Mouse (Mus musculus): ENCODE measurements around the gene Gdi1.
A peak's percentile ranks its signal among the peaks of the same experiment; 100 is the strongest.
"Not testable (repeated sequence)": the region's sequence is repeated elsewhere in the genome, so short reads cannot be mapped to it uniquely, and the experiment has no call there.

Gdi1 gene

DNA sequence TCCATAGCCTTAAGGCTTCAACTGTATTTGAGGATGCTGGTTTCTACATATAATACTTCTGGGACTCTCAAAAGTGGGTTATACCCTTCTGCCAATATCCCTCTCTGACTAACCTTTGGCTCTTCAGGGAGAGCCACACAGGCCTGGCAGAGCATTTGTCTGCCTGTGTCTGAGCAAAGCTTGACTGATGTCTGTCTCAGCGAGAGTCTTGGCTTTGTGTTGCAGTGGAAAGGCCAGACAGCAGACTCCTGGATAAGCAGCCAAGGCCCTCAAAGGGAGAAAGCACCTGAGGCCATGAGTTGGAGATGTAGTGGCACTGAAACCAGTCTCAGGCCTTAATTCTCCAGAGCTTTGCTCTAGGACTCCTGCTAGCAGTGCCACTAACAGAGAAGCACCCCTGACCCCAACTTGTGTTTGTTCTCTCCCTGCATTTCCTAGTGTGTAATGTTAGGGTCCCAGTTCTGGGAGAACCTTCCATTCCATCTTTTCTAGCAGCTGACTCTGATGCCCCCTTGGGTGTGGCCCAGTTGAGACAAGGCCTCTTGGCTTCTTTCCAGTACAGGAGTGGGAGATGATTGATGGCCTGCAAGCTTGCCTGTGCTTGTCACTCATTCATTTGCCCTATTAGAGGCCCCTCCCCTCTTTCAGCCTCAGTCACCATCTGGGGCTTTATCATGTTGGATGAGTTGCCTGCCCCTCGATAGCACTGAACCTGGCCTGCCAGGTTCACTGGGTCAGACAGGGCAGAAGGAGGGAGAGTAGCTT is 25.6 kb downstream of the Gdi1 start:
- DNase-seq, result no peak

GRCm38 (mm10) chrX:74352645-74353466 is 48.1 kb downstream of the Gdi1 start:
- no peak for DNase-seq

GRCm38 (mm10) chrX:74353467-74353770 is 48.6 kb downstream of the Gdi1 start, which contains the start of gene Lage3:
Lage3 (minus strand) TSS chrX:74353618.
- peak; percentile 79 for DNase-seq

GRCm38 (mm10) chrX:74357069-74357468 is 52.3 kb downstream of the Gdi1 start:
- not testable (repeated sequence) for DNase-seq

DNA sequence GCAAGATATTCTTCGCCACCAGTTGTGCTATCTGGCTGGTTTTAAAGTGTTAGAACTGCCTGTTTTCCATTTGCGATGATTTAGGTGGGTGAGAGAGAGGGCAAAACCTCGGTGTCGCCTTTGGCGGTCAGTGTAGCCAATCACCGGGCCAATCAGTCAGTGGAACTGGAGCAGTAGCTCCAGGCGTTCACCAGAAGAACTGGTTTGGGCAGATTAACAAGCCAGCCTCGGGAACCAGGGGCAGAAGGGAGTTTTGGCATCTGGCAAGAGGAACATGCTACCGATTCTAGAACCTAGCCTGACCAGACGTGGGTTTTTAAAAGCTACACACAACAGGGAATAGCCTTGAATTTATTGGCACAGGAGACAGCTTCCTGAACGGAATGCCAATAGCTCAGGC is 54.4 kb downstream of the Gdi1 start:
- no peak for DNase-seq

All from right cerebral cortex, postnatal 25 days (tissue).